Mouse (Mus musculus): ENCODE measurements around the gene Mmel1. TPM values are rescaled to one million over a fixed set of nuclear protein-coding genes. Genes with fewer than 3 reads are reported as not detected.

Gene Mmel1
- total RNA-seq (2023): not detected

DNA sequence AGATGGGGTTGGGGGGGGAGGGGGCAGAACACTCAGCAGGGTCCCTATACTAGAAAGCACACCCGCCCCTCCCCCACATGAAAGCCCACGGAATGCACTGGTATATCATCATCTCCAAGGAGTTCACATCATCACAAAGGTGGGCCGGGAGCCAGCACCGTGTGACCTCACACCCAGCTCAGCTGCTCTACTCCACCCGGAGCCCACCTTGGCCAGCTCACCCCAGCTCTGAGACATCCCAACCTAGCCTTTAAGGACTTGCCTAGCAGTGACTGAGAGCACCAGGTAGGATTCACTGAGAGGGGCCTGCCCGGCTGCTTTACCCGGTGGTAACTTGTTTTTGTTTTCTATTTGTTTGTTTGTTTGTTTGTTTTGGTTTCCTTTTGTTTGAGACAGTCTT is at the start of gene Mmel1:
Mmel1 (plus strand) TSS at position 146 of the 400 bp plus-strand sequence.

DNA sequence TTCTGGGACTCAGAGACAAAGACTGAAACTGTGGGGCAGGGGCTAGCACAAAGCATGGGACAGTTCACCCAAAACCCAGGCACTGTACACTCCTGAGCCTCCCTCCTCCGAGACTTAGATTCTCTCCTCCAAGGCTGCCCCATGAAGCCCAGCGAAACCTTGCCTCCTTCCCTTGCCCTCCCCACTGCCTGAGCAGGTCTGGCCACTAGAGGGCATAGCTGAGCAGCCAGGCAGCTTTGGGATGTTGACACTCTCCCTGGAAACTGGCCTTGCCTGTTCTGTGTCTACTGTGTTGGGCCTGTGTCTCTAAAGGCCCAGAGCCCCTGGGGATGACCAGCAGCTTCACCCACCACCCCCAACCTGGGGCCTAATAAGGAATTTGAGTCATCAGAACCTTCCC is 32.2 kb upstream of the Mmel1 start, which contains the start of gene Ttc34:
Ttc34 (plus strand) TSS at position 290 of the 400 bp plus-strand sequence.

DNA sequence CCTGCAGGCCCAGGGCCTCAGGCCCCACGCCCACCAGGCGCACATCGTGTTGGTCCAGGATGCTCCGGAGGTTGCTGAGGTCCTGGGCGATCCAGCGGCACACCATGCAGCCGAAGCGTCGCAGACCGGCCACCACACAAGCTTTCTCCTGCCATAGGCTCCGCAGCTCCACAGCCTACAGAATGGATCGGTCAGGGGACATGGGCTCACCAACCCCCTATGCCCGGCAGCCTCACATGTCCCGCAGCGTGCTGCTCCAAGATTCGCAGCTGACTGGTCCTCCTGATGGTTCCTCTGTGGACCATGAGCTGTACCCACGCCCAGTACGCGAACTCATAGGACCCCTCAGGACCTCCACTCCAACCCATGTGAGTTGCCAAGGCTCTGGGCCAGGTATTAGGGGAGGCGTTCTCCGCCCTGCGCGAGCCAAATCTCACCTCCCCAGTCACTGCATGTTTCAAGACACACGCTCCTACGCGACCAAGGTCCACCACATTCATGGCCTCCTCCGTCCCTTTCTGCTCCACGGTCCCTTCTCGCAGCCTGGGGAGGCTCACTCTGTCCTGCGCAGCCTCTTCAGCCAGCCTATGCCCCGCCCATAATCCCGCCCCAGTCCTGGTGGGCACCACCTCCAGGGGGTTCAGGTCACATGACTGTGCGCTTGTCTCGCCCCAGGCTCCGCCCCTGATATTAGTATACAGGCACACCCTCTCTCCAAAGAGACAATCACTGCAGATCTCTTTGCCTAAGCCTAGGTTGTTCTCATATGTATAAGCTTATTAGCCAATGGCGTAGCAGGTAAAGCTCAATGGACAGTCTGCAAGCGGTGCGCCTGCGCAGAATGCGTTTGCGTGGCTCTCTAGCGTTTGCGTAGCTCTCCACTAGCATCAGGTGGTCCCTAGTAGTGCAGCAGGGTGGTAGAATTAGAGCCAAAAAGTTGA is 29.4 kb downstream of the Mmel1 start, which contains the start of gene Fam213b:
Fam213b (minus strand) TSS at position 630 of the 941 bp plus-strand sequence.

DNA sequence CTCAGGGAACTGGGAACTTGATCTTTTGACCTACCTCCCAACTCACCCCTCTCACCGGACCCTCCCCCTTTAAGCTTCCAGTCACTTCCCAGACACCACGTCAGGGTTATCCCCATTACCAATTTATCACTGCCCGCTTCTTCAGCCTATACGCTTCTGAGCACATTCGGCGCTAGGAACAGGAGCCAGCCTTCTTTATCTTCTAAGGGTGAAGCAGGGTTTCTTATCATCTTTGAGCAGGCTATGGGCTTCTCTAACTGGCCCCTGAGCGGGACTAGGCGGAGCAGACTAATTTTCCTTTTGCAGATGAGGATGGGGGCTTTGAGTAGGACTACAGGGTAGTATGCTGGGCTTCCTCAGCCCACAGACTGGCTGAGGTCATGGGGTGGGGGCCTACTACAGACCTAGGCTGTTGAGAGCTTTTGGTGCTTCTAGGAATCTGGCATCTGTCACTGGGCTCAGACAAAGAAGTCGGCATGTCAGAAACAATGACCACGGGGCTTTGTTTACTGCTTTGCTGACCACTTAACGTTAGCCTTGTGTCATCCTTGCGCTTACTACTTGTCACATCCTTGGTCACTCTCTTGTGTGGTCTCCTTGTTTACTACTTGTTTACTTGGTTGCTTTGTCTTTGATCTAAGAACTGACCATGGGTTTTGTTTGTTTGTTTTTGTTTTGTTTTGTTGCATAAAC is 59.2 kb downstream of the Mmel1 start, which contains the start of gene Tnfrsf14:
Tnfrsf14 (minus strand) TSS at position 169 of the 693 bp plus-strand sequence.

Other genes starting within 250 kb of the Mmel1 start
- 1.8 TPM for gene Prdm16, start 232.7 kb upstream of the Mmel1 start, total RNA-seq (2023)
- gene Actrt2, start 201.7 kb upstream of the Mmel1 start, total RNA-seq (2023): not detected
- not detected for gene Ttc34, start 32.1 kb upstream of the Mmel1 start, total RNA-seq (2023)
- 1.3 TPM for gene Fam213b, start 29.6 kb downstream of the Mmel1 start, total RNA-seq (2023)
- gene Tnfrsf14, start 59.0 kb downstream of the Mmel1 start, total RNA-seq (2023): 120 TPM
- 1.2 TPM for gene Hes5, start 91.3 kb downstream of the Mmel1 start, total RNA-seq (2023)
- 115 TPM for gene Pank4, start 94.5 kb downstream of the Mmel1 start, total RNA-seq (2023)
- gene Plch2, start 187.2 kb downstream of the Mmel1 start, total RNA-seq (2023): 0.59 TPM
- 9.3 TPM for gene Pex10, start 197.4 kb downstream of the Mmel1 start, total RNA-seq (2023)
- 57.2 TPM for gene Rer1, start 216.8 kb downstream of the Mmel1 start, total RNA-seq (2023)
- 3.1 TPM for gene Morn1, start 217.0 kb downstream of the Mmel1 start, total RNA-seq (2023)